Mouse (Mus musculus): ENCODE results near the gene Adamts14.

The Adamts14 gene

GRCm38 (mm10) chr10:61194611-61195010 lies 78.6 kb downstream of the Adamts14 start:
- no peak for DNase-seq (ENCODE audit: extremely low spot score, low read depth, low spot score)

- DNase-seq (ENCODE audit: extremely low spot score, low read depth, low spot score): no peak
Observed at GRCm38 (mm10) chr10:61188010-61188409, 85.2 kb downstream of the Adamts14 start.

GRCm38 (mm10) chr10:61187001-61187400 lies 86.2 kb downstream of the Adamts14 start:
- DNase-seq (ENCODE audit: extremely low spot score, low read depth, low spot score): no peak

- DNase-seq (ENCODE audit: extremely low spot score, low read depth, low spot score): no peak
Observed at GRCm38 (mm10) chr10:61179927-61180326, 93.3 kb downstream of the Adamts14 start.

- DNase-seq (ENCODE audit: extremely low spot score, low read depth, low spot score): no peak
Observed at GRCm38 (mm10) chr10:61178687-61179086, 94.6 kb downstream of the Adamts14 start.

GRCm38 (mm10) chr10:61177751-61178150 lies 95.5 kb downstream of the Adamts14 start:
- DNase-seq (ENCODE audit: extremely low spot score, low read depth, low spot score): no peak

- no peak for DNase-seq (ENCODE audit: extremely low spot score, low read depth, low spot score)
Observed at GRCm38 (mm10) chr10:61176221-61176790, 96.9 kb downstream of the Adamts14 start.

- no peak for DNase-seq (ENCODE audit: extremely low spot score, low read depth, low spot score)
Observed at GRCm38 (mm10) chr10:61175442-61176204, 97.6 kb downstream of the Adamts14 start.

GRCm38 (mm10) chr10:61174711-61175441 lies 98.4 kb downstream of the Adamts14 start:
- no peak for DNase-seq (ENCODE audit: extremely low spot score, low read depth, low spot score)

- no peak for DNase-seq (ENCODE audit: extremely low spot score, low read depth, low spot score)
Observed at GRCm38 (mm10) chr10:61172496-61172895, 100.7 kb downstream of the Adamts14 start.

- DNase-seq (ENCODE audit: extremely low spot score, low read depth, low spot score): no peak
Observed at GRCm38 (mm10) chr10:61171654-61172053, 101.6 kb downstream of the Adamts14 start, which contains the start of gene Tbata. Tbata (plus strand) TSS chr10:61171954.

- no peak for DNase-seq (ENCODE audit: extremely low spot score, low read depth, low spot score)
Observed at GRCm38 (mm10) chr10:61168393-61168792, 104.8 kb downstream of the Adamts14 start.

GRCm38 (mm10) chr10:61167333-61168096 lies 105.7 kb downstream of the Adamts14 start:
- no peak for DNase-seq (ENCODE audit: extremely low spot score, low read depth, low spot score)

GRCm38 (mm10) chr10:61162366-61162765 lies 110.9 kb downstream of the Adamts14 start:
- DNase-seq (ENCODE audit: extremely low spot score, low read depth, low spot score): no peak

GRCm38 (mm10) chr10:61160671-61161070 lies 112.6 kb downstream of the Adamts14 start:
- no peak for DNase-seq (ENCODE audit: extremely low spot score, low read depth, low spot score)

- DNase-seq (ENCODE audit: extremely low spot score, low read depth, low spot score): no peak
Observed at GRCm38 (mm10) chr10:61160089-61160488, 113.1 kb downstream of the Adamts14 start.

GRCm38 (mm10) chr10:61158594-61158993 lies 114.6 kb downstream of the Adamts14 start:
- no peak for DNase-seq (ENCODE audit: extremely low spot score, low read depth, low spot score)

- DNase-seq (ENCODE audit: extremely low spot score, low read depth, low spot score): no peak
Observed at GRCm38 (mm10) chr10:61156453-61156852, 116.8 kb downstream of the Adamts14 start.

- no peak for DNase-seq (ENCODE audit: extremely low spot score, low read depth, low spot score)
Observed at GRCm38 (mm10) chr10:61155611-61156010, 117.6 kb downstream of the Adamts14 start.

- DNase-seq (ENCODE audit: extremely low spot score, low read depth, low spot score): no peak
Observed at GRCm38 (mm10) chr10:61152131-61152530, 121.1 kb downstream of the Adamts14 start.

GRCm38 (mm10) chr10:61150616-61151015 lies 122.6 kb downstream of the Adamts14 start:
- DNase-seq (ENCODE audit: extremely low spot score, low read depth, low spot score): no peak

All from hindlimb bud, embryonic 11.5 days (tissue).